Mouse (Mus musculus) spleen, adult 18-20 months (tissue): ENCODE measurements at regions not wholly inside any gene's neighbourhood (a gene's known extent, or its start where the extent isn't known, plus 50 kb on each side); places are given as distances from the start of the nearest gene placed in this dataset.

Experiments used
- DNase-seq, 2 experiments: peaks; one replicate each; pipeline ENCODE4 v3.0.0; 2022; ENCODE audit warnings: mixed read lengths in 2 of 2

DNA sequence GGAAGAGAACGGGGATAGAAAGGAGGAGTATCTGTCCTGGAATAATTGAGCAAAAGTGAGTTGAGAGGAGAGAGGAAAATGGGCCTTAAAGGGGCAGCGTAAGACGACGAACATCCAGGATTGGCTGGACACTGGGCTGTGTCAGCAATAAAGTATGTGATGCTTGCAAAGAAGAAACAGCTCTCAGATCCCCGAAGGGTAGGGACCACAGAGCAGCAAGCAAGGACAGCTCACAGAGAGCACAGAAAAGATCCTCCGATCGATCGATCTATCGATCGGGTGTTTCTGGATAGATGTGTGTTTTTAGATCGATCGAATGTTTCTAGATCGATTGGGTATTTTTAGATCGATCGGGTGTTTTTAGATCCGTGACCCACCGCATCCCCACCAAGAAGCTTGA, 50.3 kb upstream of the Cnih3 start:
- no peak for DNase-seq
